Mouse (Mus musculus) adrenal gland, postnatal 14 days (tissue): ENCODE measurements around the gene Zfp644. TPM values are rescaled to one million over a fixed set of nuclear protein-coding genes. Genes with fewer than 3 reads are reported as not detected.

ENCODE experiments used
- DNase-seq: peaks from one replicate; pipeline ENCODE4 v3.0.0; 2021; ENCODE audit warnings: mixed read lengths
- total RNA-seq: library from RNA; stranded (reverse); gene quantifications from 2 replicates; pipeline ENCODE4 v1.2.3, GENCODE M21; 2021

Gene Zfp644
- total RNA-seq, 1 experiment from 2014 or later = 62.4 TPM

DNA sequence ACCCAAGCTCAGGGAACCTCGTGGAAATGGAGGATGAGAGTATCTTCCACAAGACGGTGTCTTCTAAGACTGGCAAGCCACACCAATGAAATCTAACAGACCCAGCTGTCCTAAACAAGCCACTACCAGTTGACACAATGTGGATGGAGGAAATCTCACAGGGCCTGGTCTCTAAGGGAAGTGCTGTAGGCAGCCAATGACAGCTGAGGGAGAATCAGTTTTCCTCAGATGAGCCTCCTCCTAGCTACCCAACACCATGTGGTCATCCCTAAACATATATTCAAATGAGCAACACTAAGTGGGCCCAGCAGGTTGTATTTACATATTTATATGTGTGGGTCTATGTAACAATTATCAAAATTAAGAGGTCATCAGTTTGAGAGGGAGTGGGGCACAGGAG is 99.6 kb downstream of the Zfp644 start:
- no peak for DNase-seq

DNA sequence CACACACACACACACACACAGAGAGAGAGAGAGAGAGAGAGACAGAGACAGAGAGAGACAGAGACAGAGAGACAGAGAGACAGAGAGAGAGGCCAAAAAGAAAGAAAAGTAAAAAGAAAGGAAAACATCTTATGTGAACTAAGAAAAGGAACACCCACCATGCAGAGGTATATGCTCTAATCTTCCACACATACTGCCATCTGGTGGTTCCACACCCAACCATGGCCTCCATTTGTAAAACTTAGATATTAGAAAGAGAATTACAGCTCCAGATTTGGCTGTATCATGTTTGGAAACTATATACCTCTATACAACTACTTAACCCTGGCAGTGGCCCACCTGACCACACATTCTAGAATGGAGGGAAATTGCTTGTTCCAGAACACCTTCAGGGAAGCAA is 102.7 kb downstream of the Zfp644 start:
- no peak for DNase-seq

DNA sequence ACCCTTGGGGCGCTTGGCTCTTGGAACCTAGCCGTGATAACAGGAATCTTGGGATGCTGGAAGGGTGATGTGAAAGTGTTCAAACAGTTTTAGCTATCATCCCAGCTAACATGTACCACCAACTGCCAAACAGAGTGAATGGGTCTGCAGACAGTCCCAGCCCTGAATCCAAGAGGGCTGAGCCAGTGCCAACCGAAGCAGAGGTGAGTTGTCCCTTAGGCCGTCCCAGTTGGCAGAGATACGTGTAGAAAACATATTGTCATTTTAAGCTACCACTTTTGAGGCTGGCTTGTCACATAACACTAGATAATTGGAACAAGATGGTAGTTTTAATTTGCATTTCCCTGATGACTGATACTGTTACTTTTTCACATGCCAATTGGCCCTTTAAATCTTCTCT is 106.4 kb downstream of the Zfp644 start:
- DNase-seq = no peak

DNA sequence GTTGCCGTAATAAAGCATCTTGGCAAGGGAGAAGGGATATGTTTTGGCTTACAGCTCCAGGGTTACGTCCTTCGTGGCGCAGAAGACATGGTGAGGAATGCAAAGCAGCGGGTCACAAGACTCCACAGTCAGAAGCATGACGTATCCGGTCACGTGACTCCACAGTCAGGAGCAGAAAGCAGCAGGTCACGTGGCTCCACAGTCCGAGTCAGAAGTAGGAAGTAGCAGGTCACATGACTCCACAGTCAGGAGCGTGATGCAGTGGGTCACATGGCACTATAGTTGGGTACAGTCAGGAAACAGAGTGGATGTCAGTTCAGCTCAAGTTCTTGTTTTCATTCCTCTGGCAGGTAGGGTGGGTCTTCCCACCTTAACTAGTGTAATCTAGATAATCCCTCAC is 107.4 kb downstream of the Zfp644 start:
- no peak for DNase-seq

DNA sequence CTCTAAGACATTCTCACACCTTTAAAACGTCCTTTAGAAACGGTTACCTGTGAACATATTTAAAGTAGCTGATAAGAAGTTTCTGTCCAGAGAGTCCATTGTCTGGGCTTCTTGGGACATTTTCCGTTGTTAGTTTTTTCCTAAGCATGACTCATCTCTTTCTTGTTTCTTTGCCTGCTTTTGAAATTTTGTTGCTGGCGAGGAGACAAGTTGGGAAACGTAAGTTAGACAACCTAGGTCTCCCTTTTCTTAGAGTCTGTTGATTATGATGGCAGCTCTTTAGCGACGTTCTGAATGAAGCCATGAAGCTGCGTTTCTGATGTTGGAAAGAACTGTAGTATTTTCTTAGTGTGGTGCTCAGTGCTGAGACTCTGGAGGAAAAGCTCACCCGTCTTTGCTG is 108.1 kb downstream of the Zfp644 start:
- no peak for DNase-seq

DNA sequence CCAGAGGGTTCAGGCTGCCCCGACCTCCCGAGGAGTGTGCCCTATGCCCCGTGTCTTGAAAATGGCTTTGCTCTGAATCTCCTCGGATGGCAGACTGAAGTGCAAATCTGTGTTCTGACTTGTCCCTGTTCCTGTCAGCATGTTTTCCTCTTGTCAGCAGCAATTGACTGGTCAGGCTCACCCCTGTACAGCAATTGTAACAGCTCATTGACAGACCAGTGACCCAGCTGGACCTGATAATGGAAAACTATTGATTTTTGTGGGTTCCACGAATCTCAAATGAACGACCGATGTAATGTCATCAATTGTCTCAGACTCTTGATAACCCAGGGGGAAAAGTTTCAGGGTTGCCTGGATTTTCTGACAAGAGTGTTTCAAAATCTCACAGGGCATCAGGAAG is 116.1 kb downstream of the Zfp644 start:
- DNase-seq = no peak

DNA sequence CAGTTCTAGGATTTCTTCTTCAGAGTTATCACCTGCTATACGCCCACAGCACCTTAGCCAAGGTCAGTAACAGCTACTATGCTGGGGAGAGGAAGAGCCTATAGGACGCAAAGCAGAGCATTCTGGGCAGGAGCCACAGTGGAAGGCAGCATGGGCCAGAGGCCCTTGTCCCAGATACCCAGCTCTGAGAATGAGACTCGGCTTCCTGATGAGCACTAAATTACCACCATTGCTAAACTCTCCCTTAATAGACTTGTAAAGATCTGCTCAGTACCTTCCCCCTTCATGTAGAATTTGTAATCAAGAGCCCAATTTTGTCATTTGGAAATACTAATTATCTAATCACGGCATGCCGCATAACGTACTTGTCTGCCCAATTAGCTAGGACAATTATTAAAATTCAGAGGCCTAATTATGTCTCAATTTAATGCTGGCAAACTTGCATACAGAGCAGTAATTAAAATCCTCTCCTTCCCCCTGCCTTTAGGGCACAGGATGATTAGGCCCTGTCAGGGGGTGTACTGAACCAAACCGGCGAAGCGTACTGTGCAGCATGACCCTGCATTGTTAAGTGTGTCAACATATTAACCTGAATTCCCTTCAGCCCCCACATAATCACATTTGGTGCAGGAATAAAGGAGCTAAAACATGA is 119.7 kb downstream of the Zfp644 start:
- no peak for DNase-seq

DNA sequence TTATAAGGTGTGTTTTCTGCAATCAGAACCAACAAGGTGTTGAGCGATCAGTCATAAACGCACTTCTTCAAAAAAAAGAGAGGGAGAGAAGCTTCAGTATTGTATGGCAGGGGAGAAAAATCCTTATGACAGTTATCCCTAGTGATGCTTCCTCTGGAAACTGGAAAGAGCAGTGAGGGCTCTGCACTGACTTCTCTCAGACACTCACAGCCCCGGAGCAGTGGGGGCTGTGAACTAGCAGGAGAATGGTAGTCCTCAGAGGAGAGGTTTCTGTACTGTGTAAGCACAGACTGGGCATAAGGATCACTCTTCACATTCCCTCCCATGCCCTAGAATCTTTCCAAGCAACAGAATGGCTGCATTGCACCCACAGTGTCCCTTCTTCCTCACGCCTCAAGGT is 122.0 kb downstream of the Zfp644 start:
- DNase-seq = no peak

DNA sequence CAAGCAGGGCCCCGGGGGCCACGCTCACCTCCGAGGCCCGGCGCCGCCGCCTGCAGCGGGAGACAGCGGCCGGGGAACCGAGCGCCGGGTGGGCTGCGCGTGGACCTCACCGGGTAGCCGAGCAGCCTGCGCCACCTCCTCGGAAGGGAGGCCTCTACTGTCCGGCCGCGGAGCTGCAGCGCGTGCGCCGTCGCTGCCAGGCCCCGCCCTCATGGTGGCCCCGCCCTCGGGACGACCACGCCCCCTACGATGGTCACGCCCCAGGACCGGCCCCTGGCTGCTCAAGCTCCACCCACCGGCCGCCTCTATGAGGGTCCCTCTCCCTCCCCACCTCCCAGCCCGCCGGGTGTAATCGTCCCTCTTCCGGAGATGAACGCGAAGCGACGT is 122.5 kb downstream of the Zfp644 start:
- DNase-seq = peak; percentile 93

DNA sequence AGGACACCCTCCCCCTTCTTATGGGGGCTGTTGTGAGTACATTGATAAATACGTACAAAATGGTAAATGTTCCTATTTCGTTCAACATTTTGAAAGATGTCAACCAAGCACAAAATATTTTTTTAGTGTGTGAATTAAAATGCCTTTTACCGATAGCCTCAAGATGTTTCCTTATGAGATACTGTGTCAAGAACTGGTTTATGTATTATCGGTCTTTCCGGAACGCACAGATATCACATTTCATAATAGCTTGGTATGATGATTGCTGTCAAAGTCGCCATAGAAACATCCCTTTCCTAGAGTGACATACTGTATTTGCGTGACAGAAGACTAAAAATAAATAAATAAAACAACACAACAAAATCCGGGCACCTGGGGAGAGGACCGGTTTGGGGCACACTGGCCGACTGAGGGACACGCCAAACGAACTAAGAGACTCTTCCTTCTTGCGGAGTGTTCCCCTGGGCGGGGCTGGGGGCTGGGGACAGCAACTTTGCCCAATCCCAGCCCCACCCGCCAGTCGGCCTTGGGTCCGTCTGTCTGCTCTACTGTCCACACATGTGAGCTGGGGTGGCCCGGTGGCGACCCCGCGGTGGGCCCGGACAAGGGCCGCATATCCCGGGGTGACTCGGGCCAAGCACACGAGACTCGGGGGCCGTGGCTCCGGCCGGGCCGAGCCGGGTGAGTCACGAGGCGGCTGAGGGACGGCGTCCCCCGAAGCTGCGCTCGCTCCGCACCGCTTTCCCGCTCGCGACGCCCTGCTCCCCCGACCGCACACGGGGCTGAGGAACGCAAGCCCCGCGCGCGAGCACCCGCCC is 123.1 kb downstream of the Zfp644 start:
- no peak for DNase-seq

Other genes starting within 250 kb of the Zfp644 start
- not detected in 2 replicates for gene Barhl2, start 239.1 kb downstream of the Zfp644 start, total RNA-seq
- gene Gm17304, start 88.2 kb downstream of the Zfp644 start, total RNA-seq = not detected in 2 replicates
- gene Hfm1, start 229.0 kb upstream of the Zfp644 start, total RNA-seq = not detected in 2 replicates